Mouse (Mus musculus): ENCODE measurements around the gene Mctp2. TPM values are rescaled to one million over a fixed set of nuclear protein-coding genes. Genes with fewer than 3 reads are reported as not detected.

Mctp2 gene
- total and polyA plus RNA-seq, 2 experiments from 2014 or later = 0.10 to 0.46 TPM

GRCm38 (mm10) chr7:72320441-72320840 is 14.0 kb upstream of the Mctp2 start:
- Histone ChIP-seq H3K9me3 (replicated peaks; ENCODE audit: control insufficient read depth, low read length) (no peaks in the 10 kb centered on the region), H3K4me1 (ENCODE audit: control insufficient read depth, insufficient read depth) (no peaks in the 10 kb centered on the region), H3K27ac (ENCODE audit: low read depth) (no peak overlapping the region), H3K4me3 (ENCODE audit: low read depth, low read length) (no peak overlapping the region), H3K9ac (replicated peaks; ENCODE audit: low read depth, low read length) (no peak overlapping the region), H3K36me3 (replicated peaks; ENCODE audit: control insufficient read depth, insufficient read depth, low read length) (no peaks in the 10 kb centered on the region), H3K4me2 (ENCODE audit: low read depth, low read length) (no peak overlapping the region), H3K27me3 (ENCODE audit: control insufficient read depth, insufficient read depth, low read length) (no peaks in the 10 kb centered on the region)
- ATAC-seq (ENCODE audit: insufficient read depth, low read depth) = no peak
- 70% methylated on average over 4 of the region's 4 CpGs for WGBS
- TF ChIP-seq EP300 (IDR thresholded peaks at IDR 0.05; ENCODE audit: low read depth) (no peak), CTCF (IDR thresholded peaks at IDR 0.05; ENCODE audit: low read depth) (no peak)
- no peak for DNase-seq (ENCODE audit: low spot score)

GRCm38 (mm10) chr7:72314395-72315060 is 8.1 kb upstream of the Mctp2 start:
- no peaks in the 10 kb centered on the region for H3K27me3 ChIP-seq (ENCODE audit: control insufficient read depth, insufficient read depth, low read length)
- DNase-seq (ENCODE audit: low spot score) = no peak
- no peak overlapping the region for H3K4me3 ChIP-seq (ENCODE audit: low read depth, low read length)
- no peak overlapping the region for H3K4me2 ChIP-seq (ENCODE audit: low read depth, low read length)
- H3K36me3 ChIP-seq (replicated peaks; ENCODE audit: control insufficient read depth, insufficient read depth, low read length) = no peaks in the 10 kb centered on the region
- H3K4me1 ChIP-seq (ENCODE audit: control insufficient read depth, insufficient read depth) = no peaks in the 10 kb centered on the region
- H3K9ac ChIP-seq (replicated peaks; ENCODE audit: low read depth, low read length) = no peak overlapping the region
- 55% methylated on average over 9 of the region's 9 CpGs for WGBS
- no peak for ATAC-seq (ENCODE audit: insufficient read depth, low read depth)
- TF ChIP-seq CTCF (IDR thresholded peaks at IDR 0.05; ENCODE audit: low read depth) = no peak
- no peak for TF ChIP-seq EP300 (IDR thresholded peaks at IDR 0.05; ENCODE audit: low read depth)
- no peak overlapping the region for H3K27ac ChIP-seq (ENCODE audit: low read depth)
- no peaks in the 10 kb centered on the region for H3K9me3 ChIP-seq (replicated peaks; ENCODE audit: control insufficient read depth, low read length)

- DNase-seq (ENCODE audit: low spot score) (no peak), ATAC-seq (ENCODE audit: insufficient read depth, low read depth) (no peak)
- no peaks in the 10 kb centered on the region for H3K4me1 ChIP-seq (ENCODE audit: control insufficient read depth, insufficient read depth)
- 51% methylated on average over 3 of the region's 3 CpGs for WGBS
- TF ChIP-seq EP300 (IDR thresholded peaks at IDR 0.05; ENCODE audit: low read depth) (no peak), CTCF (IDR thresholded peaks at IDR 0.05; ENCODE audit: low read depth) (no peak)
- H3K9ac ChIP-seq (replicated peaks; ENCODE audit: low read depth, low read length) = no peak overlapping the region
- no peak overlapping the region for H3K4me3 ChIP-seq (ENCODE audit: low read depth, low read length)
- H3K4me2 ChIP-seq (ENCODE audit: low read depth, low read length) = no peak overlapping the region
- H3K27ac ChIP-seq (ENCODE audit: low read depth) = no peak overlapping the region
- no peaks in the 10 kb centered on the region for H3K36me3 ChIP-seq (replicated peaks; ENCODE audit: control insufficient read depth, insufficient read depth, low read length)
- no peaks in the 10 kb centered on the region for H3K9me3 ChIP-seq (replicated peaks; ENCODE audit: control insufficient read depth, low read length)
- no peaks in the 10 kb centered on the region for H3K27me3 ChIP-seq (ENCODE audit: control insufficient read depth, insufficient read depth, low read length)
Observed at GRCm38 (mm10) chr7:72313908-72314307, 7.5 kb upstream of the Mctp2 start.

- Histone ChIP-seq H3K4me2 (ENCODE audit: low read depth, low read length) (no peak overlapping the region), H3K9me3 (replicated peaks; ENCODE audit: control insufficient read depth, low read length) (no peaks in the 10 kb centered on the region), H3K36me3 (replicated peaks; ENCODE audit: control insufficient read depth, insufficient read depth, low read length) (no peaks in the 10 kb centered on the region), H3K27me3 (ENCODE audit: control insufficient read depth, insufficient read depth, low read length) (no peaks in the 10 kb centered on the region), H3K9ac (replicated peaks; ENCODE audit: low read depth, low read length) (no peak overlapping the region), H3K4me3 (ENCODE audit: low read depth, low read length) (no peak overlapping the region), H3K4me1 (ENCODE audit: control insufficient read depth, insufficient read depth) (0 out of 2 replicates have a peak, but pooled peaks cover under 1% of the 10 kb centered on the region), H3K27ac (ENCODE audit: low read depth) (no peak overlapping the region)
- ATAC-seq (ENCODE audit: insufficient read depth, low read depth) = no peak
- no peak for TF ChIP-seq CTCF (IDR thresholded peaks at IDR 0.05; ENCODE audit: low read depth)
- TF ChIP-seq EP300 (IDR thresholded peaks at IDR 0.05; ENCODE audit: low read depth) = no peak
- WGBS = 55% methylated on average over 8 of the region's 8 CpGs
- no peak for DNase-seq (ENCODE audit: low spot score)
Observed at GRCm38 (mm10) chr7:72311582-72311981, 5.2 kb upstream of the Mctp2 start.

- Histone ChIP-seq H3K4me3 (ENCODE audit: low read depth, low read length) (no peak overlapping the region), H3K4me1 (ENCODE audit: control insufficient read depth, insufficient read depth) (peaks cover 9% of the 10 kb centered on the region; the same call in 1 of the 2 replicates), H3K27ac (ENCODE audit: low read depth) (no peak overlapping the region), H3K36me3 (replicated peaks; ENCODE audit: control insufficient read depth, insufficient read depth, low read length) (no peaks in the 10 kb centered on the region), H3K9me3 (replicated peaks; ENCODE audit: control insufficient read depth, low read length) (no peaks in the 10 kb centered on the region), H3K27me3 (ENCODE audit: control insufficient read depth, insufficient read depth, low read length) (no peaks in the 10 kb centered on the region; the same call in 1 of the 2 replicates), H3K9ac (replicated peaks; ENCODE audit: low read depth, low read length) (no peak overlapping the region), H3K4me2 (ENCODE audit: low read depth, low read length) (no peak overlapping the region)
- ATAC-seq (ENCODE audit: insufficient read depth, low read depth) = no peak
- 61% methylated on average over 5 of the region's 5 CpGs for WGBS
- DNase-seq (ENCODE audit: low spot score) = no peak
- TF ChIP-seq CTCF (IDR thresholded peaks at IDR 0.05; ENCODE audit: low read depth) = no peak
- TF ChIP-seq EP300 (IDR thresholded peaks at IDR 0.05; ENCODE audit: low read depth) = no peak
Observed at GRCm38 (mm10) chr7:72308078-72308477, 1.7 kb upstream of the Mctp2 start.

- H3K4me1 ChIP-seq (ENCODE audit: control insufficient read depth, insufficient read depth) = peaks cover 9% of the 10 kb centered on the region; the same call in 1 of the 2 replicates
- no peak for TF ChIP-seq CTCF (IDR thresholded peaks at IDR 0.05; ENCODE audit: low read depth)
- no peaks in the 10 kb centered on the region for H3K9me3 ChIP-seq (replicated peaks; ENCODE audit: control insufficient read depth, low read length)
- H3K9ac ChIP-seq (replicated peaks; ENCODE audit: low read depth, low read length) = peak overlapping the region; percentile 19; the same call in 1 of the 2 replicates
- DNase-seq (ENCODE audit: low spot score) (no peak), ATAC-seq (ENCODE audit: insufficient read depth, low read depth) (no peak)
- H3K27me3 ChIP-seq (ENCODE audit: control insufficient read depth, insufficient read depth, low read length) = no peaks in the 10 kb centered on the region; the same call in 1 of the 2 replicates
- peak overlapping the region; percentile 55 for H3K4me3 ChIP-seq (ENCODE audit: low read depth, low read length)
- no peaks in the 10 kb centered on the region for H3K36me3 ChIP-seq (replicated peaks; ENCODE audit: control insufficient read depth, insufficient read depth, low read length)
- no peak overlapping the region for H3K27ac ChIP-seq (ENCODE audit: low read depth)
- 11% methylated on average over 7 of the region's 7 CpGs for WGBS
- peak overlapping the region; percentile 89 for H3K4me2 ChIP-seq (ENCODE audit: low read depth, low read length)
Observed at GRCm38 (mm10) chr7:72306847-72307246, 439 bp upstream of the Mctp2 start.

Measured in heart, postnatal 0 days (tissue).